Mouse (Mus musculus): ENCODE results near the gene Fhod1. TPM values are rescaled to one million over a fixed set of nuclear protein-coding genes. Genes with fewer than 3 reads are reported as not detected.

Fhod1 gene
- total and polyA plus RNA-seq, 2 experiments, result 1.7 to 7.8 TPM

DNA sequence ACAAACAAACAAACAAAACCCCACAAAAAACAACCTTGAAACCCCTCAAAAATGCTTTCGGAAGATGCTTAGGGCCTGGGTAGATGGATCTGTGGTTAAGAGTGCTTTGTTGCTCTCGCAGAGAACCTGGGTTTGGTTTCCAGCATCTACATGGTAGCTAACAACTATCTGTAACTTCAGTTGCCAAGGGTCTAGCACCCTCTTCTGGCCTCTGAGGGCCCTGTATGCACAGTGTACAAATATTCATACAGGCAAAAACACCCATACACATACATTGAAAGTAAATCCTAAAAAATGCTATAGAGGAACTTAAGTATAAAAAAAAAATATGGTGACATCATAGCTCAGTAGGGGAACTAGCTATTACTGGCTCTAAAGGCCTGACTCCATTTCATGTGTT is 36.3 kb upstream of the Fhod1 start:
- H3K4me3 ChIP-seq (ENCODE audit: insufficient read depth, low read depth, low read length), result no peak overlapping the region
- DNase-seq (ENCODE audit: extremely low read depth, low read depth, low spot score), result no peak
- TF ChIP-seq CTCF (IDR thresholded peaks at IDR 0.05; ENCODE audit: low read depth, low read length) (no peak), POLR2A (IDR thresholded peaks at IDR 0.05; ENCODE audit: extremely low read depth, insufficient read depth, low read length) (no peak)
- WGBS, result 96% methylated on average over 2 of the region's 2 CpGs
- H3K36me3 ChIP-seq (ENCODE audit: control insufficient read depth, insufficient read depth, low read length), result no peaks in the 10 kb centered on the region
- H3K9ac ChIP-seq (ENCODE audit: low read depth, low read length), result no peak overlapping the region
- H3K4me1 ChIP-seq (ENCODE audit: control insufficient read depth, insufficient read depth, low read length), result no peaks in the 10 kb centered on the region
- no peaks in the 10 kb centered on the region for H3K79me2 ChIP-seq (ENCODE audit: control insufficient read depth, insufficient read depth, low read length)
- no peaks in the 10 kb centered on the region for H3K27me3 ChIP-seq (ENCODE audit: control insufficient read depth, insufficient read depth, low read length)
- H3K27ac ChIP-seq (replicated peaks; ENCODE audit: insufficient read depth, low read depth, low read length), result no peak overlapping the region

DNA sequence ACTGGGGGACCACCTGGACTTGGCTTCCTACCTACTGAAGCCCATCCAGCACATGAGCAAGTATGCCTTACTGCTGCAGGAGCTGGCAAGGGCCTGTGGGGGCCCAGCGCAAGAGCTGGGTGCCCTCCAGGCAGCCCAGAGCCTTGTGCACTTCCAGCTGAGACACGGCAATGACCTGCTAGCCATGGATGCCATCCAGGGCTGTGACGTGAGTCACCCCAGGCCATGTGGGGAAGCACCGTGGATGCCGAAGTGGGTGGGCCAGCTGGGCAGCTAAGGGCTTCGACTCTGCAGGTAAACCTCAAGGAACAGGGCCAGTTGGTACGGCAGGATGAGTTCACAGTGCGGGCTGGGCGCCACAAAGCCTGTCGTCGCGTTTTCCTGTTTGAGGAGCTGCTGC is 32.6 kb upstream of the Fhod1 start:
- no peak for TF ChIP-seq CTCF (IDR thresholded peaks at IDR 0.05; ENCODE audit: low read depth, low read length)
- TF ChIP-seq POLR2A (IDR thresholded peaks at IDR 0.05; ENCODE audit: extremely low read depth, insufficient read depth, low read length), result no peak
- no peaks in the 10 kb centered on the region for H3K4me1 ChIP-seq (ENCODE audit: control insufficient read depth, insufficient read depth, low read length)
- DNase-seq (ENCODE audit: extremely low read depth, low read depth, low spot score), result no peak
- H3K36me3 ChIP-seq (ENCODE audit: control insufficient read depth, insufficient read depth, low read length), result no peaks in the 10 kb centered on the region
- no peaks in the 10 kb centered on the region for H3K27me3 ChIP-seq (ENCODE audit: control insufficient read depth, insufficient read depth, low read length)
- H3K79me2 ChIP-seq (ENCODE audit: control insufficient read depth, insufficient read depth, low read length), result no peaks in the 10 kb centered on the region
- H3K4me3 ChIP-seq (ENCODE audit: insufficient read depth, low read depth, low read length), result no peak overlapping the region
- H3K27ac ChIP-seq (replicated peaks; ENCODE audit: insufficient read depth, low read depth, low read length), result no peak overlapping the region
- no peak overlapping the region for H3K9ac ChIP-seq (ENCODE audit: low read depth, low read length)
- WGBS, result 84% methylated on average over 12 of the region's 12 CpGs

DNA sequence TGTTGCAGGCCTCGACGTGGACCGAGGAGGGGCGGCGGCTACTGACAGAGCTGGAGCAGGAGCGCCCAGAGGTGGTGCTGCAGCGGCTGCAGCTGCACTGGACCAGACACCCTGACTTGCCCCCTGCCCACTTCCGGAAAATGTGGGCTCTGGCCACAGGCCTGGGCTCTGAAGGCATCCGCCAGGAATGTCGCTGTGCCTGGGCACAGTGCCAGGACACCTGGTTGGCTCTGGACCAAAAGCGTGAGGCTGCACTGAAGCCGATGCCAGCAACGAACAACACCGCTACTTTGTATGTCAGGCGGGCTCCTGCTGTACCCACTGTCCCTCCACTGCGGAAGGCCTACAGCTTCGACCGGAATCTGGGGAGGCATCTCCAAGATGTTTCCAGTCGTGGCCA is 30.9 kb upstream of the Fhod1 start:
- H3K27me3 ChIP-seq (ENCODE audit: control insufficient read depth, insufficient read depth, low read length), result no peaks in the 10 kb centered on the region
- no peak for DNase-seq (ENCODE audit: extremely low read depth, low read depth, low spot score)
- H3K79me2 ChIP-seq (ENCODE audit: control insufficient read depth, insufficient read depth, low read length), result no peaks in the 10 kb centered on the region
- H3K4me1 ChIP-seq (ENCODE audit: control insufficient read depth, insufficient read depth, low read length), result no peaks in the 10 kb centered on the region
- no peak overlapping the region for H3K9ac ChIP-seq (ENCODE audit: low read depth, low read length)
- no peaks in the 10 kb centered on the region for H3K36me3 ChIP-seq (ENCODE audit: control insufficient read depth, insufficient read depth, low read length)
- WGBS, result 49% methylated on average over 19 of the region's 19 CpGs
- no peak overlapping the region for H3K27ac ChIP-seq (replicated peaks; ENCODE audit: insufficient read depth, low read depth, low read length)
- no peak overlapping the region for H3K4me3 ChIP-seq (ENCODE audit: insufficient read depth, low read depth, low read length)
- TF ChIP-seq POLR2A (IDR thresholded peaks at IDR 0.05; ENCODE audit: extremely low read depth, insufficient read depth, low read length) (no peak), CTCF (IDR thresholded peaks at IDR 0.05; ENCODE audit: low read depth, low read length) (no peak)

- H3K79me2 ChIP-seq (ENCODE audit: control insufficient read depth, insufficient read depth, low read length), result no peaks in the 10 kb centered on the region
- H3K27ac ChIP-seq (replicated peaks; ENCODE audit: insufficient read depth, low read depth, low read length), result no peak overlapping the region
- no peaks in the 10 kb centered on the region for H3K4me1 ChIP-seq (ENCODE audit: control insufficient read depth, insufficient read depth, low read length)
- 36% methylated on average over 33 of the region's 33 CpGs for WGBS
- no peak overlapping the region for H3K4me3 ChIP-seq (ENCODE audit: insufficient read depth, low read depth, low read length)
- TF ChIP-seq CTCF (IDR thresholded peaks at IDR 0.05; ENCODE audit: low read depth, low read length), result peak; percentile 45
- no peak for TF ChIP-seq POLR2A (IDR thresholded peaks at IDR 0.05; ENCODE audit: extremely low read depth, insufficient read depth, low read length)
- no peak overlapping the region for H3K9ac ChIP-seq (ENCODE audit: low read depth, low read length)
- H3K27me3 ChIP-seq (ENCODE audit: control insufficient read depth, insufficient read depth, low read length), result no peaks in the 10 kb centered on the region
- no peak for DNase-seq (ENCODE audit: extremely low read depth, low read depth, low spot score)
- H3K36me3 ChIP-seq (ENCODE audit: control insufficient read depth, insufficient read depth, low read length), result no peaks in the 10 kb centered on the region
These were observed 26.8 kb upstream of the Fhod1 start for GRCm38 (mm10) chr8:105374513-105374966.

GRCm38 (mm10) chr8:105373032-105373431 is 25.3 kb upstream of the Fhod1 start, which contains the start of gene Plekhg4:
Plekhg4 (plus strand) TSS chr8:105373274.
- H3K36me3 ChIP-seq (ENCODE audit: control insufficient read depth, insufficient read depth, low read length), result no peaks in the 10 kb centered on the region
- WGBS, result 72% methylated on average over 2 of the region's 2 CpGs
- H3K4me1 ChIP-seq (ENCODE audit: control insufficient read depth, insufficient read depth, low read length), result no peaks in the 10 kb centered on the region
- H3K27me3 ChIP-seq (ENCODE audit: control insufficient read depth, insufficient read depth, low read length), result no peaks in the 10 kb centered on the region
- no peak within 1 kb of the TSS for H3K27ac ChIP-seq (replicated peaks; ENCODE audit: insufficient read depth, low read depth, low read length)
- TF ChIP-seq CTCF (IDR thresholded peaks at IDR 0.05; ENCODE audit: low read depth, low read length) (no peak), POLR2A (IDR thresholded peaks at IDR 0.05; ENCODE audit: extremely low read depth, insufficient read depth, low read length) (no peak)
- H3K79me2 ChIP-seq (ENCODE audit: control insufficient read depth, insufficient read depth, low read length), result no peaks in the 10 kb centered on the region
- H3K9ac ChIP-seq (ENCODE audit: low read depth, low read length), result no peak within 1 kb of the TSS
- no peak for DNase-seq (ENCODE audit: extremely low read depth, low read depth, low spot score)
- no peak within 1 kb of the TSS for H3K4me3 ChIP-seq (ENCODE audit: insufficient read depth, low read depth, low read length)

DNA sequence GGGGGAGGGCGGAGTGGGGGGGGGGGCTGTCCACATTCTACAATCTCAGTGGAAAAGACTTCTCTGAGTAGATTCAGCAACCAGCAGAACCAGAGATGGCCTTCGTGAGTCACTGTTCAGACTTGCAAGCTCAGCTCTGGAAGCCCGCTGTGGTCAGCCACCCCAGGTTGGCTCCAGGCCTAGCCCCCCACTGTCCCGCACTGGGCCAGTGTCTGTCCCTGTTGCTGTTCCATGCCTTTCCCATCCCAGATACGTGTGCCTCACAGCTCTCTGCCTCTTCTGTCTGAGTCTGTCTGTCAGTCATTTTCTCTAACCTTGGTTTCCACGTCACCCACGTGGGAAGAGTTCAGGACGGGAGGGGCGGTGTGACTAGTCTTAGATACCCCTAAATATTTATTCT is 24.7 kb upstream of the Fhod1 start:
- Histone ChIP-seq H3K79me2 (ENCODE audit: control insufficient read depth, insufficient read depth, low read length) (no peaks in the 10 kb centered on the region), H3K4me3 (ENCODE audit: insufficient read depth, low read depth, low read length) (no peak overlapping the region), H3K27ac (replicated peaks; ENCODE audit: insufficient read depth, low read depth, low read length) (no peak overlapping the region), H3K4me1 (ENCODE audit: control insufficient read depth, insufficient read depth, low read length) (no peaks in the 10 kb centered on the region), H3K36me3 (ENCODE audit: control insufficient read depth, insufficient read depth, low read length) (no peaks in the 10 kb centered on the region), H3K9ac (ENCODE audit: low read depth, low read length) (no peak overlapping the region), H3K27me3 (ENCODE audit: control insufficient read depth, insufficient read depth, low read length) (no peaks in the 10 kb centered on the region)
- DNase-seq (ENCODE audit: extremely low read depth, low read depth, low spot score), result no peak
- 84% methylated on average over 9 of the region's 9 CpGs for WGBS
- no peak for TF ChIP-seq POLR2A (IDR thresholded peaks at IDR 0.05; ENCODE audit: extremely low read depth, insufficient read depth, low read length)
- no peak for TF ChIP-seq CTCF (IDR thresholded peaks at IDR 0.05; ENCODE audit: low read depth, low read length)

Measured in liver, adult 2 months (tissue).